Comparison of ENCODE assay signal across 10 mouse cellular contexts in the genomic region with DNA sequence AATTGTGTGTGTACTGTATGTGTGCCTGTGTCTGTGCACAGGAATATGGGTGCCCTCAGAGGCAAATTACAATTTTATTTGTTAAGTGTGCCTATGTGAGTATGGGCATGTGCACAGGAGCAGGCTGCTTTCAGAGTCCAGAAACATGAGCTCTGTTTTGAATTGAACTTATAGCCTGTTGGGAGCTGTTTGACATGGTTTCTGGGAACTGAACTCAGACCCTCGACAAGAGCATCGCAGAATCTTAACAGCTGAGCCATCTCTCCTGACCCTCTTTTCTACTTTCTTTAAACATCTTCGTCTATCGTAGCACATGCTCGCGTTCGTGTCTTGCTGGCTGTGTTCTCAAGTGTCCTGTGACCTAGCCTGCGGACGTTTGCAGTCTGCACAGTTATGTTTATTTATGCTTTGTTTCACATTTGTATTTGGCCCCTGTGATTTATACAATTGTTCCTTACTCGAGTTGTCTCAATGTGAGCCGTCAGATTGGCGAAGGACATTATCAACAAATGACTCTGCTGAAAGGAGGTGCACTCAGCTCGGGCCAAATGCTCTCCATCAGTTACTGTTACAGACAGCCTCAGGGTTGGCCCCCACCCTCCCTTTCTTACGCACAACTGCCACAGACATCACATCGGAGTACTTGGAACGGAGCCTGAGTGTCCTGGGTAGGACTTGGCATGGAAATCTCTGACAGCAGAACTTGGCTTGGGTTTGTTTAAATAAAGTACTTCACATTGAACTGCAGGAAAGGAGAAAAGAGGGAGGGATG. TPM values are rescaled to one million over a fixed set of nuclear protein-coding genes. Genes with fewer than 3 reads are reported as not detected.
DNase-seq lines count a peak whose midpoint lies in the region; ATAC-seq and TF ChIP-seq lines count a peak whose summit lies in the region.
"Had no signal": no experiment of that assay in that cellular context is flagged by ENCODE, and none has a peak within 500 bp of the region (broad histone marks: within the 10 kb centered on the region; RNA-seq: fewer than 3 reads in every experiment).

No protein-coding gene starts in this region.

- no peak for TF ChIP-seq CTCF in kidney, postnatal 0 days (IDR thresholded peaks at IDR 0.05; ENCODE audit: low read depth)
- TF ChIP-seq CTCF in liver, postnatal 0 days (IDR thresholded peaks at IDR 0.05; ENCODE audit: low read depth): no peak

- peak; percentile 67 for ATAC-seq in heart, embryonic 13.5 days (ENCODE audit: extremely low read depth, insufficient number of reproducible peaks, low FRiP score, low TSS enrichment)
- ATAC-seq in kidney, postnatal 0 days (replicated peaks; ENCODE audit: low FRiP score, low read depth): no peak
- ATAC-seq in liver, postnatal 0 days: no peak

- no peaks in the 10 kb centered on the region for H3K36me3 ChIP-seq in heart, embryonic 13.5 days
- H3K36me3 ChIP-seq in kidney, postnatal 0 days (ENCODE audit: insufficient read depth, low read length): no peaks in the 10 kb centered on the region
- H3K36me3 ChIP-seq in liver, postnatal 0 days (replicated peaks; ENCODE audit: insufficient read depth, low read length): no peaks in the 10 kb centered on the region
- H3K36me3 ChIP-seq: midbrain, embryonic 12.5 days had no signal

- intact Hi-C loops in left cerebral cortex, postnatal 10 days (cut with DNase I): no loop called here
- intact Hi-C loops in left cerebral cortex, postnatal 25 days (cut with DNase I): no loop called here

- peak overlapping the region; percentile 46 for H3K4me2 ChIP-seq in heart, embryonic 13.5 days
- H3K4me2 ChIP-seq in kidney, postnatal 0 days (ENCODE audit: low read length): no peak overlapping the region
- no peak overlapping the region for H3K4me2 ChIP-seq in liver, postnatal 0 days (ENCODE audit: low read depth, low read length)
- H3K4me2 ChIP-seq: midbrain, embryonic 12.5 days had no signal

- DNase-seq in left cerebral cortex, postnatal 10 days (ENCODE audit: extremely low spot score in 1 of 2, low spot score in 2 of 2): peak; percentile 16 to 54
- DNase-seq in left cerebral cortex, postnatal 25 days (ENCODE audit: low spot score in 2 of 2): no peak
- peak; percentile 33 for DNase-seq in brain, adult 2 months (ENCODE audit: low read depth, low spot score)
- DNase-seq in kidney, postnatal 0 days (ENCODE audit: low spot score): peak; percentile 66
- peak; percentile 39 for DNase-seq in ovary, postnatal 14 days (ENCODE audit: low spot score)
- DNase-seq in left cerebral cortex, adult 9 months (ENCODE audit: low spot score in 2 of 2): no peak
- no peak for DNase-seq in liver, postnatal 0 days

- TF ChIP-seq EP300 in liver, postnatal 0 days (IDR thresholded peaks at IDR 0.05; ENCODE audit: low read depth): no peak

- H3K4me1 ChIP-seq in heart, embryonic 13.5 days: peaks cover 47% of the 10 kb centered on the region
- H3K4me1 ChIP-seq in kidney, postnatal 0 days (replicated peaks; ENCODE audit: insufficient read depth, low read length): no peaks in the 10 kb centered on the region
- no peaks in the 10 kb centered on the region for H3K4me1 ChIP-seq in liver, postnatal 0 days (ENCODE audit: insufficient read depth)
- H3K4me1 ChIP-seq: midbrain, embryonic 12.5 days had no signal

- peak overlapping the region; percentile 83 for H3K27ac ChIP-seq in heart, embryonic 13.5 days (replicated peaks)
- H3K27ac ChIP-seq in kidney, postnatal 0 days: no peak overlapping the region; the same call in 1 of the 2 replicates
- no peak overlapping the region for H3K27ac ChIP-seq in liver, postnatal 0 days (ENCODE audit: low read depth)
- H3K27ac ChIP-seq: midbrain, embryonic 12.5 days had no signal

- H3K4me3 ChIP-seq in heart, embryonic 13.5 days: peak overlapping the region; percentile 9; the same call in 1 of the 2 replicates
- no peak overlapping the region for H3K4me3 ChIP-seq in kidney, postnatal 0 days (replicated peaks; ENCODE audit: low read depth, low read length)
- no peak overlapping the region for H3K4me3 ChIP-seq in liver, postnatal 0 days (ENCODE audit: low read depth, low read length)
- H3K4me3 ChIP-seq: midbrain, embryonic 12.5 days had no signal

- H3K9me3 ChIP-seq in heart, embryonic 13.5 days: no peaks in the 10 kb centered on the region
- no peaks in the 10 kb centered on the region for H3K9me3 ChIP-seq in kidney, postnatal 0 days (replicated peaks; ENCODE audit: low read length)
- H3K9me3 ChIP-seq in liver, postnatal 0 days (ENCODE audit: low read length): no peaks in the 10 kb centered on the region
- H3K9me3 ChIP-seq: midbrain, embryonic 12.5 days had no signal

- 0 out of 2 replicates have a peak overlapping the region, but pooled peaks have one; percentile 16 for H3K9ac ChIP-seq in heart, embryonic 13.5 days
- no peak overlapping the region for H3K9ac ChIP-seq in kidney, postnatal 0 days (ENCODE audit: low read depth, low read length)
- H3K9ac ChIP-seq in liver, postnatal 0 days (replicated peaks): no peak overlapping the region
- H3K9ac ChIP-seq: midbrain, embryonic 12.5 days had no signal

- WGBS in heart, embryonic 13.5 days: 28% methylated on average over 16 of the region's 16 CpGs
- WGBS in kidney, postnatal 0 days: 47% methylated on average over 16 of the region's 16 CpGs
- 71% methylated on average over 16 of the region's 16 CpGs for WGBS in liver, postnatal 0 days (ENCODE audit: insufficient replicate concordance)

- no peaks in the 10 kb centered on the region for H3K27me3 ChIP-seq in heart, embryonic 13.5 days (replicated peaks)
- H3K27me3 ChIP-seq in kidney, postnatal 0 days (ENCODE audit: insufficient read depth, low read length): no peaks in the 10 kb centered on the region
- no peaks in the 10 kb centered on the region for H3K27me3 ChIP-seq in liver, postnatal 0 days (ENCODE audit: insufficient read depth, low read length)
- H3K27me3 ChIP-seq: midbrain, embryonic 12.5 days had no signal

RNA-seq across cellular contexts. Expression of a gene that starts 55.1 kb away (rescaled TPM):
- total RNA-seq in left cerebral cortex, postnatal 10 days (2021): 1 to 10 TPM; 6.7 to 6.8 TPM
- total RNA-seq in left cerebral cortex, postnatal 25 days (2021): 1 to 10 TPM; 7.1 to 7.7 TPM
- 52.0 and 53.6 TPM in 2 replicates for polyA plus RNA-seq in heart, embryonic 13.5 days (2015; fragmentation: Nextera tagmentation; extraction: Ambion mirVana)
- polyA plus RNA-seq in kidney, postnatal 0 days (2015; fragmentation: Nextera tagmentation; extraction: Ambion mirVana): 75.9 and 82.8 TPM in 2 replicates
- 5.2 and 7.0 TPM in 2 replicates for polyA plus RNA-seq in liver, postnatal 0 days (2015; fragmentation: Nextera tagmentation; extraction: Ambion mirVana)
- total RNA-seq: MEL had no signal

Comparison
In these comparisons a context has a peak if more than half of its experiments do, and no peak if none do; other contexts are left out.
1. DNase-seq: peak in left cerebral cortex, postnatal 10 days (2 of 2), brain, adult 2 months (single experiment), kidney, postnatal 0 days (single experiment) and ovary, postnatal 14 days (single experiment); none in left cerebral cortex, postnatal 25 days (0 of 2), left cerebral cortex, adult 9 months (0 of 2) and liver, postnatal 0 days (single experiment).